Mouse (Mus musculus) stomach, embryonic 15.5 days (tissue): ENCODE results near the gene Aldh1l1. TPM values are rescaled to one million over a fixed set of nuclear protein-coding genes. Genes with fewer than 3 reads are reported as not detected.

Experiments used
- ATAC-seq: fragments of 200-750 bp; cut with Nextera tagmentation; 2 replicates; pipeline ENCODE4 v1.8.0; 2017; ENCODE audit warnings: low read depth, moderate number of reproducible peaks, moderate TSS enrichment; ENCODE audit not compliant: insufficient read depth, low FRiP score
- H3K27ac ChIP-seq: fragments of 300-500 bp; sonication (generic); 2 replicates; pipeline ENCODE4 v1.5.1; 2015; ENCODE audit warnings: mild to moderate bottlenecking, inconsistent platforms
- H3K27me3 ChIP-seq: fragments of 300-500 bp; sonication (generic); replicated peaks from 2 replicates; pipeline ENCODE4 v1.6.1; 2015; ENCODE audit warnings: inconsistent platforms
- H3K36me3 ChIP-seq: fragments of 300-500 bp; sonication (generic); 2 replicates; pipeline ENCODE4 v1.6.1; 2015; ENCODE audit warnings: inconsistent platforms
- H3K4me1 ChIP-seq: fragments of 300-500 bp; sonication (generic); 2 replicates; pipeline ENCODE4 v1.6.1; 2015; ENCODE audit warnings: inconsistent platforms
- H3K4me2 ChIP-seq: fragments of 300-500 bp; sonication (generic); 2 replicates; pipeline ENCODE4 v1.6.1; 2015; ENCODE audit warnings: mild to moderate bottlenecking, inconsistent platforms
- H3K4me3 ChIP-seq: fragments of 300-500 bp; sonication (generic); replicated peaks from 2 replicates; pipeline ENCODE4 v1.5.1; 2015; ENCODE audit warnings: inconsistent platforms
- H3K9ac ChIP-seq: fragments of 300-500 bp; sonication (generic); 2 replicates; pipeline ENCODE4 v1.6.1; 2015; ENCODE audit warnings: inconsistent platforms
- H3K9me3 ChIP-seq: fragments of 300-500 bp; sonication (generic); 2 replicates; pipeline ENCODE4 v1.6.1; 2016; ENCODE audit warnings: inconsistent platforms
- WGBS: fragments of 180-500 bp; shearing (Covaris S2); methylation state at CpG from one replicate; pipeline ENCODE4 v1.1.7; 2015; 5-methylcytosine and 5-hydroxymethylcytosine counted together
- polyA plus RNA-seq: library from polyadenylated mRNA; unstranded; fragments of >200 nt; fragmentation: Nextera tagmentation; extraction: Ambion mirVana; gene quantifications from 2 replicates; pipeline ENCODE4 v1.2.1, GENCODE M21; 2015

Aldh1l1 gene
- polyA plus RNA-seq, 1 experiment from 2014 or later, result 10.1 TPM

GRCm38 (mm10) chr6:90472697-90473096, 13.5 kb upstream of the Aldh1l1 start:
- H3K9me3 ChIP-seq, result no peaks in the 10 kb centered on the region

DNA sequence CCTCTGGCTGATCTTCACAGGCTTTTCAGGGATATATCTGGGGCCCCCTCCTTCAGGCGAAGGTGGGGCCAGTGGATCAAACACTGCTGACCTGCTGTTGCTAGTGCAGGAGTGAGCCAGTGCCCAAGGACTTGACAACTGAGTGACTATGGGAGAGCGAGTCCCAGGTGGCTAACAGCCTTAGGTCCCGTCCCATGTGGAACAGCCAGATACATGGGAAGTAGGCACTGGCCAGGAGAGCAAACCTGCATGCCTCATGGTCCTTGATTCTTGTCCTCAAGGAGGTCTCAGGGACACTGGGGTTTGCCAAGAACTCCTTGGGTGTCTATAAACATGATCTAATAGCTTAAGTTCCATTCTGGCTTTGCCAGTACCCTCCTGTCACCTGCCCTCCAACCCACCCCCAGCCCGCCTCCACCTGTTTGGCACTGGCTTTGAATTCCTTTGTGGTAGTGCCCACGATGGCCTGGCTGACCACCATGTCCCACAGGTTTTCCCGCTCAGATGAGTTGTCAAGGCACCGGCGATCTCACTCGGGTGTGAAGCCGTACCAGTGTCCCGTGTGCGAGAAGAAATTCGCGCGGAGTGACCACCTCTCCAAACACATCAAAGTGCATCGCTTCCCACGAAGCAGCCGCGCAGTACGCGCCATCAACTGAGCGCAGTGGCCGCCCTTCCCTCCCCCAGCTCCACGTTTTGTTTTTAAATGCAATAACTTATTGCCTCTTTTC, 12.4 kb upstream of the Aldh1l1 start:
- ATAC-seq, result no peak
- Histone ChIP-seq H3K9ac (no peak overlapping the region), H3K4me3 (no peak overlapping the region), H3K4me1 (peaks cover 12% of the 10 kb centered on the region; the same call in 1 of the 2 replicates), H3K27ac (no peak overlapping the region), H3K27me3 (no peaks in the 10 kb centered on the region), H3K9me3 (no peaks in the 10 kb centered on the region), H3K4me2 (no peak overlapping the region), H3K36me3 (no peaks in the 10 kb centered on the region)
- whole genome bisulfite sequencing, result 92% methylated on average over 24 of the region's 24 CpGs

More at GRCm38 (mm10) chr6:90472697-90473096, 13.5 kb upstream of the Aldh1l1 start:
- H3K4me2 ChIP-seq, result no peak overlapping the region
- H3K27ac ChIP-seq, result no peak overlapping the region
- 80% methylated on average over 3 of the region's 3 CpGs for WGBS
- H3K9ac ChIP-seq, result no peak overlapping the region
- no peaks in the 10 kb centered on the region for H3K36me3 ChIP-seq
- peaks cover 12% of the 10 kb centered on the region; the same call in 1 of the 2 replicates for H3K4me1 ChIP-seq
- H3K4me3 ChIP-seq, result no peak overlapping the region
- no peak for ATAC-seq
- no peaks in the 10 kb centered on the region for H3K27me3 ChIP-seq

DNA sequence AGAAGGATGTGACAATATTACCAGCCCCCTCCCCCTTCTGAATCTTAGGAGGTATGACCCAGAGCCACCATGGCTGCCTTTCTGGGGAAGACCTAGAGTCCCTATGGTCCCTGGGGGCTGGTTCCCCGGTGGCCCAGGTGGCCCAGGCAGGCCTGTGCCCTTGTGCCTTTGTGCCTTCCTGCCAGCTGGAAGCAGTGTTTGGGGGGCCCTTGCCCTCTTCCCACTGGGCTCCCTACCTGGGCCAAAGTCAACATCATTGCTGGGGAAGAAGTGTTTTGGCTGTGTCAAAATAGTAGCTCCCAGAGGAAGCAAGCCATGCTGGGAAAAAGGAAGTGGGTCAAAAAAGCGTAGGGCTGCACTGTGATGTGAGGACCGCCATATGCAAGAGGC, 11.9 kb upstream of the Aldh1l1 start:
- Histone ChIP-seq H3K9me3 (no peaks in the 10 kb centered on the region), H3K4me2 (no peak overlapping the region), H3K4me1 (peaks cover 12% of the 10 kb centered on the region; the same call in 1 of the 2 replicates), H3K9ac (no peak overlapping the region), H3K36me3 (no peaks in the 10 kb centered on the region), H3K27ac (no peak overlapping the region), H3K27me3 (no peaks in the 10 kb centered on the region), H3K4me3 (no peak overlapping the region)
- WGBS, result 86% methylated on average over 3 of the region's 3 CpGs
- ATAC-seq, result no peak

DNA sequence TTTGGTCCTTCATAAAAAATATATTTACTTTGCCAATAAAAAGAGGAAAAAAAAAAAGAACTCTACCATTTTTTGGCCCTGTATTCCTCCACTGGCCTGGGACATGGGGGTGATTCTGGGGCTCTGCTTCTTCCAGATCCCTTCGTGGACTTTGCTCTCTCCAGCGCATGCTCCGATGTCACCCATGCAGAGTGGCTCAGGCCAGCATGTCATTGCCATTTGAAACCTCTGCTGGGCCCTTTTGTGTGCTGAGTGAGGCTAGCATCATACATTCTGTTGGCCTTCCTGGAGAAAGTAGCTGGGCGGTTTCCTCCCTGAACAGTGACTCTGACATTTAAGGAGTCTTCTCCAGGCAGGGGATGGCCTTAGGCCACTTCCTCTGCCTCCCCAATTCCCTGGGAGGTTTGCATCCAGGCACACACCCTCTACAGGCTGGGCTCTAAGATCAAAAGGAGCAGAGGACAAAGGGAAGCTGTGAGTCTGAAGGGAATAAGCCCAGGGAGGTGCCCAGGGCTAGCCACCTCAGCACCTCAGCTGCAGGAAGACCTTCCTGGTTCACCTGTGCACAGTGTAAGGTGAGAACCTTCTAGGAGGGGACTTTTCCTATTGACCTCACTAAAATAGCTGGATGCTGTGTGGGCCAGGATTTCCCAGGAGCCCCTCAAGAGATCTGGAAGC, 10.9 kb upstream of the Aldh1l1 start:
- H3K9me3 ChIP-seq, result no peaks in the 10 kb centered on the region
- no peak overlapping the region for H3K9ac ChIP-seq
- peaks cover 12% of the 10 kb centered on the region; the same call in 1 of the 2 replicates for H3K4me1 ChIP-seq
- WGBS, result 74% methylated on average over 4 of the region's 4 CpGs
- H3K27me3 ChIP-seq, result no peaks in the 10 kb centered on the region
- H3K27ac ChIP-seq, result no peak overlapping the region
- H3K4me3 ChIP-seq, result no peak overlapping the region
- ATAC-seq, result no peak
- no peaks in the 10 kb centered on the region for H3K36me3 ChIP-seq
- no peak overlapping the region for H3K4me2 ChIP-seq

GRCm38 (mm10) chr6:90475854-90476212, 10.4 kb upstream of the Aldh1l1 start:
- H3K4me2 ChIP-seq, result no peak overlapping the region
- no peaks in the 10 kb centered on the region for H3K27me3 ChIP-seq
- H3K9ac ChIP-seq, result no peak overlapping the region
- 75% methylated on average over 3 of the region's 3 CpGs for WGBS
- no peak overlapping the region for H3K27ac ChIP-seq
- no peaks in the 10 kb centered on the region for H3K9me3 ChIP-seq
- H3K36me3 ChIP-seq, result no peaks in the 10 kb centered on the region
- no peak overlapping the region for H3K4me3 ChIP-seq
- H3K4me1 ChIP-seq, result peaks cover 8% of the 10 kb centered on the region; the same call in 1 of the 2 replicates
- ATAC-seq, result no peak

GRCm38 (mm10) chr6:90476941-90477518, 9.2 kb upstream of the Aldh1l1 start:
- no peaks in the 10 kb centered on the region for H3K9me3 ChIP-seq
- no peak for ATAC-seq
- 52% methylated on average over 14 of the region's 14 CpGs for WGBS
- no peak overlapping the region for H3K4me2 ChIP-seq
- H3K9ac ChIP-seq, result no peak overlapping the region
- no peak overlapping the region for H3K27ac ChIP-seq
- H3K36me3 ChIP-seq, result no peaks in the 10 kb centered on the region
- H3K27me3 ChIP-seq, result no peaks in the 10 kb centered on the region
- H3K4me1 ChIP-seq, result 0 out of 2 replicates have a peak, but pooled peaks cover 4% of the 10 kb centered on the region
- no peak overlapping the region for H3K4me3 ChIP-seq

DNA sequence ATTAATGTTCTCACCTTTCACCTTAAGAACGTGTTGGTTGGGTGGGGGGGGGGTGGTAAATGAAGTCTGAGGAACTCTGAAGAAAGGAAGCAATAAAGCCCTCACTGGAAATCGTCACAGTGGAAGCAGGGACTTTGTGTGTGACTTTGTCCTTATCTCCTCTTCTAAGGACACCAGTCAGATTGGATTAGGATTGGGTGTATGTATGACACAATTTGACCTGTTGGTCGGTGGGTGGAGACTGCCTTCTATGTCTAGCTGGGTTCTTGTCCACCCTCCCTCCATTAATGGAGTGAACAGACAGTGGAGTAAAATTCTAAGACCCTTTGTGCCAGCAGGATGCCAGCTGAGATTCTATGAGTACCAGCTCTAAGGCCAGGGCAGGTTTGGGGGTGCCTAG, 2.0 kb upstream of the Aldh1l1 start:
- ATAC-seq, result no peak
- no peak overlapping the region for H3K4me3 ChIP-seq
- H3K27ac ChIP-seq, result no peak overlapping the region
- no peak overlapping the region for H3K4me2 ChIP-seq
- H3K36me3 ChIP-seq, result no peaks in the 10 kb centered on the region
- H3K9me3 ChIP-seq, result no peaks in the 10 kb centered on the region
- H3K9ac ChIP-seq, result no peak overlapping the region
- no peaks in the 10 kb centered on the region for H3K27me3 ChIP-seq
- H3K4me1 ChIP-seq, result no peaks in the 10 kb centered on the region
- 51% methylated on average over 3 of the region's 3 CpGs for WGBS

- Histone ChIP-seq H3K4me3 (no peak overlapping the region), H3K9me3 (no peaks in the 10 kb centered on the region), H3K4me1 (no peaks in the 10 kb centered on the region), H3K9ac (no peak overlapping the region), H3K27ac (no peak overlapping the region), H3K27me3 (no peaks in the 10 kb centered on the region), H3K4me2 (no peak overlapping the region), H3K36me3 (no peaks in the 10 kb centered on the region)
- WGBS, result 74% methylated on average over 5 of the region's 5 CpGs
- no peak for ATAC-seq
These were observed 1.4 kb upstream of the Aldh1l1 start for GRCm38 (mm10) chr6:90484876-90485275.

GRCm38 (mm10) chr6:90487531-90487930, 1.3 kb downstream of the Aldh1l1 start:
- Histone ChIP-seq H3K9ac (no peak overlapping the region), H3K27me3 (no peaks in the 10 kb centered on the region), H3K36me3 (no peaks in the 10 kb centered on the region), H3K9me3 (no peaks in the 10 kb centered on the region), H3K4me1 (no peaks in the 10 kb centered on the region), H3K4me3 (no peak overlapping the region), H3K4me2 (no peak overlapping the region), H3K27ac (no peak overlapping the region)
- ATAC-seq, result no peak
- WGBS, result 76% methylated on average over 1 of the region's 1 CpGs

- H3K4me1 ChIP-seq, result no peaks in the 10 kb centered on the region
- no peak overlapping the region for H3K27ac ChIP-seq
- no peaks in the 10 kb centered on the region for H3K9me3 ChIP-seq
- ATAC-seq, result no peak
- H3K4me2 ChIP-seq, result no peak overlapping the region
- no peak overlapping the region for H3K4me3 ChIP-seq
- no peak overlapping the region for H3K9ac ChIP-seq
- H3K36me3 ChIP-seq, result no peaks in the 10 kb centered on the region
- WGBS, result 85% methylated on average over 3 of the region's 3 CpGs
- H3K27me3 ChIP-seq, result no peaks in the 10 kb centered on the region
These were observed 3.3 kb downstream of the Aldh1l1 start for GRCm38 (mm10) chr6:90489532-90489931.

- WGBS, result 65% methylated on average over 2 of the region's 2 CpGs
- Histone ChIP-seq H3K4me1 (0 out of 2 replicates have a peak, but pooled peaks cover 5% of the 10 kb centered on the region), H3K4me3 (no peak overlapping the region), H3K9ac (no peak overlapping the region), H3K36me3 (no peaks in the 10 kb centered on the region), H3K27me3 (no peaks in the 10 kb centered on the region), H3K9me3 (no peaks in the 10 kb centered on the region), H3K27ac (no peak overlapping the region), H3K4me2 (no peak overlapping the region)
- ATAC-seq, result no peak
These were observed 4.7 kb downstream of the Aldh1l1 start for GRCm38 (mm10) chr6:90490976-90491375.
